Mouse (Mus musculus) heart, adult 11 months (tissue): ENCODE data around the gene Sirt7.
A peak's percentile ranks its signal among the peaks of the same experiment; 100 is the strongest.

Experiments used
- DNase-seq: peaks from one replicate; pipeline ENCODE4 v3.0.0; 2022

Sirt7 gene

GRCm38 (mm10) chr11:120634810-120635209 lies 9.8 kb upstream of the Sirt7 start:
- no peak for DNase-seq

DNA sequence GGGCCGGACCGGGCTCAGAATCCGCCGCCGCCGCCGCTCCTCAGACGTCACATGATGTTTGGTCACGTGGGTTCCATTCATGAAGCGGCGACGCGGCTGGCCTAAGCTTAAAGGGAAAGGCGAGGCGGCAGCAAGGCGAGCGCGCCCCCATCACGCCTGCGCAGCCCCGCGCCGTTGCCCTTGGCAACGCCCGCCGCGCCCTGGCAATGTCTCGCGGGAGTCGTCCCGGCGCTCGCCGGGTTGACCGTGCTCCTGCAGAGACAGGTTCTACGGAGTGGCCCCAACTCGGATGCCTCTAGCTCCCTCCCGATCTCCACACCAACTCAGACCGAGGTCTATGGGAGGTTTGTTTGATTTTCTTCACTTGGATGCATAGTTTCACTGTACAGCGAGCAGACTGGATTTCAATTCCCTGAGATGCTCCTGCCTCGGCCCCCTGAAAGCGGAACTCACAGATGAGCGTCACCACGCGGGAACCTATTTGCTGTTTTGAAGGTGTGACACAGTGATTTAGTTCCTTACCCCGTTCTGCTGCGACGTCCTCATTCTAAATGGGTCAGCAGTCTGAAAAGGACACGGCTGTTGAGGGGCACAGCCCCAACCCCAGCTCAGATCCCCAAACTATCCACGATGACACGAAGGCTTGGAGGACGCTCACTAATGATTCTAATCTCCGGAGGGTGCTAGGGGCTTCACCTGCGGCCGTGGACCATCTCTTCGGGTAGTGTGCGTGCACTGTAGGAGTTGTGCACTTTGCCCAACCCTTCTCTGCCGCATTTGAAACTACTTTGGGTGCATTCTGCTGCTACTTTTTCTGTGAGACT lies 8.7 kb upstream of the Sirt7 start, which contains the start of gene Mafg:
Gene Mafg (minus strand): TSS at position 81 of the 824 bp plus-strand sequence.
- peak; percentile 99 for DNase-seq

- DNase-seq, result peak; percentile 98
Measured at GRCm38 (mm10) chr11:120632559-120633519, 7.8 kb upstream of the Sirt7 start.

DNA sequence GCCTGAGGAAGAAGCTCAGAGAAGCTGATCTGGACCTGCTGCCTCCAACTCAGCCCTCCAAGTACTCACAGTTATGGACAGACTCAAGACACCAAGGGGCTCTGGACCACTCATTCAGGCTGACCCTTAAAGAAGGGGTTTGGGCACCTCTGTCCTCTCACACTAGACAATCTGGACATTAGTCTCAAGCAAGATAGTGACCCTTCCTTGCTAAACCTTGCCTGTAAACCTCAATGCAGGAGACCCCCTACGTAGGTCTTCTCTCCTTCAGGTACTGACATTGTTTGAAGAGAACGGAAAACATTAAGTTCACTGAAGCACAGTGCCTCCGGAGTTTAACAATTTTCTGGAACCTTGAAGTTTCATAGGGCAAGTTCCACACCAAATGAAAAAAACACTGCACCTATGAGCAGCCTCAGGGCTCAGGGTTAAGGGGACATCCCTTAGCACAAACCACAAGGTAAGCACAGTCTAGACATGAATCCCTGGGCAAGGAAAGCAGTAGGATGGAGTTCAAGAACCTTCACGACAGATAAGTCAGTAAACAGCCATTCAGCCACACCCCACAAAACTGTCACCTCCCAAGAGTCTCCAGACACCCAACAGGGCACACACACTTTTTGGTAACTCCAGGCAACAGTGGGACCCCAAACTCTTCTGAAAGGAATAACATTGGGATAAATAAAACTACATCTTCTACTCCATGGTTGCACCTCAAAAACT lies 6.8 kb upstream of the Sirt7 start:
- peak; percentile 83 for DNase-seq

- DNase-seq, result peak; percentile 85
Measured at GRCm38 (mm10) chr11:120630881-120631725, 6.1 kb upstream of the Sirt7 start.

DNA sequence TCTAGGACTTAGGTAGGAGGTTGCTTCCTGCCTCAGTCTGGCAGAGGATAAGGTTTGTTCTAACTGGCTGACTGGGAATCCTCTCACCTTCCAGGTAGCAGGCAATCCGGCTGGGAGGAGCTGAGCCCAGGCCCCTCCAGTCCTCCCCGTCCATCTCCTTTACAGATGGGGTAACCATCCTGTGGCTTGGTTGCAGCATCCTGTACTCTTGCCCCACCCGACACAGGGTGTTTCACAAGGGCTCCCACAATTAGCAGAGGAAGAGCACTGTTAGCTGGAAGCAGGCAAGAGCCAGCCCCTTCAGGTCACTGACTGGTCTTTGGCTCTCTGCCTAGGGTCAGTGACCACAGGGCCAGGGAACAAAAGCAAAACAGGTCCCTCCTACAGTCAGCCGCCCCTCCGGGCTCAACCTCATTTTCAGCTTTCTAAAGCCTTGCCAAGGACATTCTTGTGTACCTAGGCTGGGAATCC lies 5.4 kb upstream of the Sirt7 start:
- peak; percentile 97 for DNase-seq

DNA sequence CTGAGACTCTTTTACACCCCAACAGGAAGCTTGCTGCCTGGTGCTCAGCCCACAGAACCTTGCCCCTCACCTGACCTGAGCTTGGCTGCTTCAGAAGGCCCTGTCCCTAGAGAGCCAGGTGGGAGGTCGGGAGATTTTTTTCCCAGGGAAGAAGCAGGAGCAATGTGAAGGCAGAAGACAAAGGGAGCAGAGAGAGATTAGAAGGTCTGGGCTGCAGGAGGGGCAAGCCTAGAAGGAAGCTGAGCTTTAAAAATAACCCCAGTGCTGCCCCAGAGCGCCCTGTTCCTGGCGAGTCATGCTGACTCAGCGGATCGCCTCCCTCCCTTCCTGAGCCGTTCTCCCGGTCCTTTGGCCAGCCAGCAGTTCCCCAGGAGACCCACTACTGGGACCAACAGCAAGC lies 4.9 kb upstream of the Sirt7 start:
- DNase-seq, result peak; percentile 98

GRCm38 (mm10) chr11:120629341-120629730 lies 4.3 kb upstream of the Sirt7 start:
- peak; percentile 96 for DNase-seq

GRCm38 (mm10) chr11:120628601-120629340 lies 3.7 kb upstream of the Sirt7 start:
- peak; percentile 92 for DNase-seq

- DNase-seq, result peak; percentile 94
Measured at GRCm38 (mm10) chr11:120627468-120628300, 2.6 kb upstream of the Sirt7 start.

- DNase-seq, result peak; percentile 91
Measured at GRCm38 (mm10) chr11:120626785-120627467, 1.9 kb upstream of the Sirt7 start.

DNA sequence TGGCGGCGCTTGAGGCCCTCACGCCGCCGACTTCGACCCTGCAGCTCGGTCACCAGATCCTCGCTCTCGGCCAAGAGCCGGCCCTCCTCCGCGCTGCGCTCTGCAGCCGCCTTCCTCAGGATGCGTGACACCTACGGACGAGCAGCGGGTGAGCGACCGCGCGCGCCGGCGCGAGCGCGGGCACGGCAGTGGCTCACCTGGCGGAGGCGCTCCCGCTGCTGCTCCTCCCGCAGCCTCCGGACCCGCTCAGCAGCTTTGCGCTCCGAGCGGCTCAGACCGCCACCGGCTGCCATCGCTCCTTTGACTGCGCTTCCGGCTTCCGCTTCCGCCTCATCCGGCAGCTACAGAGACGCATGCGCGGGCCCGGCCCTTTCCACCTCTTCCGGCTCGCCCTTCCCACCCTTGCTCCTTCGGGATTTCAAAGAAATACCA lies 344 bp downstream of the Sirt7 start:
- peak; percentile 99 for DNase-seq

- DNase-seq, result no peak
Measured at GRCm38 (mm10) chr11:120623961-120624679, 920 bp downstream of the Sirt7 start.

DNA sequence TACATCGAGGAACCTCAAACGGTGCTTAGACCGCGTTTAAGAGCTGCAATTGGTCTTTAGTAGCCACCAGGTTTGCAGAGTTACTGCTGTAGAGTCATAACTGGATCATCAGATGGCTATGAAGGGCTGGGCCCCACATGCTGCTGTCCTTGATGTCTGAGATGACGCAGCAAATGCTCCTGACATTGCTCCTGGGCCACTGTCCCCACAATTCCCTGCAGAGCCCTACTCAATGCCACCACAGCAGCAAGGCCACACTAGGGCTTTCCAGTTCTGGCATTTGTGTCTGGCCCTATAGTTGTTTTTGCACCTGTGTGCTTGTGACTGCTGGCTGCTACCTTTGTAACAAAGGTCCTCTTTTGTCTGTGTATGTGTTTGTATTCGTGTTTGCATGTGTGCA lies 2.2 kb downstream of the Sirt7 start:
- DNase-seq, result no peak

DNA sequence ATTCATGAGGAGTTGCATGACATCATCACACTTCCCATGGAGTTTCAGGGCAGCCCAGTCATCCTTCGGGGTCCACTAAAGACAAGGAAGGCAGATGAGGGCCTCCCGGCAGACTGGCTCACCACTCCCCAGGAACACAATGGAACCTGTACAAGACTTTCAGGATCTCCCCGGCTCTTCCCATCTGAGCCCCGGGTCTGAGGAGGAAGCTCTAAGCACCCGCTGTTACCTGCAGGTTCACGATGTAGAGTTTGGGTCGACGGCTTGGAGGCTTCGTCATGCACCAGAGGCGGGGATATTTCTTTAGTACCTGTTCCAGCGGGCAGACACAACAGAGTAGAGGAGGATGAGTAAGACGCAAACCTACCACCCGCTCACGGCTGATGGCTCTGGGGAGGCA lies 4.8 kb downstream of the Sirt7 start:
- peak; percentile 90 for DNase-seq

- peak; percentile 93 for DNase-seq
Measured at GRCm38 (mm10) chr11:120618619-120619535, 6.2 kb downstream of the Sirt7 start.

GRCm38 (mm10) chr11:120617519-120618112 lies 7.4 kb downstream of the Sirt7 start, which contains the start of gene Pcyt2:
Pcyt2 (minus strand) TSS chr11:120617936.
- DNase-seq, result peak; percentile 99
